Mouse (Mus musculus): ENCODE data around the gene Med21. TPM values are rescaled to one million over a fixed set of nuclear protein-coding genes. Genes with fewer than 3 reads are reported as not detected.

The Med21 gene
- polyA plus RNA-seq, 1 experiment from 2014 or later, result 57.6 TPM

DNA sequence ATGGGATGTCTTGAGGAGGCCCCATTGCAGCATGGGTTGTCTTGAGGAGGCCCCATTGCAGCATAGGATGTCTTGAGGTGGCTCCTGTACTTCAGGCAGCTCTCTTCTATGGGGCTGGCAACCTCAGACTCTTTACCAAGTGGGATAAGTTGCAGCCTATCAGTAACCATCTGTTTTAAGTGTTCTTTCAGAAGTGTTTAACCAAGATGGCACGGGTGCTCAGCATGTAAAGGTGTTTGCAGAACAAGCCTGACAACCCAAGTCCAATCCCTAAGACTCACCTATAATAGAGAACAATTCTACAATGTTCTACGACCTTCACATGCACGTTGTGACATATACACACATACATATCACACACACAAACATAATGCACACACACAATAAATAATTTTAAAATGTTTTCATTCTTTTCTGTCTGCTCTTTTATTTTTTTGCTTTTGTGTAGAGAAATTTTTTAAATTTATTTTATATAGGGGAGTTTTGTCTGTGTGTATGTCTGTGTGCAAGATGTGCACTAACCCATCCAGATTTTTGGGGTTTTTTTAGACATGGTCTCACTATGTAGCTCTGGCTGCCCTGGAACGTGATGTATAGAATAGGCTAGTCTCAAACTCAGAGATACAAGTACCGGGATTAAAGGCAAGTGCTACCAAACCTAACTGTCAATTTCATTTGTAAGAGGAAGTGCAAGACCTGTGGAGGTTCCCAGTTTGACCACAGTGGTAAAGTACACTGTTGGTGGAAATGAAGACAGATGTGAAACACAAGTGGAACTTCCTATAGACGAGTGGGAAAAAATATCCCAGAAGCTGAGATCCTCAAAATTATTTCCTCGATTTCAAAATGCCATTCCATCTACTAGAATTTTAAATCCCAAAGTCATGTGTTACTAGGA is 2.0 kb upstream of the Med21 start:
- Histone ChIP-seq H3K9me3 (replicated peaks) (no peaks in the 10 kb centered on the region), H3K4me3 (replicated peaks) (no peak overlapping the region), H3K27ac (replicated peaks) (peak overlapping the region; percentile 88), H3K9ac (no peak overlapping the region), H3K4me2 (no peak overlapping the region), H3K36me3 (replicated peaks) (no peaks in the 10 kb centered on the region), H3K27me3 (no peaks in the 10 kb centered on the region), H3K4me1 (replicated peaks) (peaks cover 38% of the 10 kb centered on the region)
- no peak for ATAC-seq (ENCODE audit: insufficient read depth)
- 44% methylated on average over 7 of the region's 7 CpGs for WGBS (ENCODE audit: insufficient replicate concordance)

DNA sequence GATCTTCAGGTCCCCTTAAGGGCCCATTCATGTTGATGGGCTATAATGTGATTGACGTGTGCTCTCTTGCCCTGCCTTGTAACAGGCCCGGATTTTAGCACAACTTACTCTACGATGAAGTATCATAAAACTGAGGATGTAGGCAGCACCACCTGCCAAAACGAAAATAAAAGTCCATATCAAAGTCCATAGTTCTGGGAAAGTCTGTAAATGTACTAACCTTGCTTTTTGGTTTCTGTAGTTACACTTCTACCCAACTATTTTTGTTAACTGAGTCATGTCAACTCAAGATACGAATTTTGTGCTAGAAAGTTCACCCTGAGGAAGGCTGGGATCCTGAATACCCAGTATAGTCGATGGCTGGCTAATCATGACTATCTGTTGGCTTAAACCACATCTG is 1.4 kb upstream of the Med21 start:
- H3K4me2 ChIP-seq, result no peak overlapping the region; the same call in 1 of the 2 replicates
- H3K36me3 ChIP-seq (replicated peaks), result no peaks in the 10 kb centered on the region
- 53% methylated on average over 6 of the region's 6 CpGs for WGBS (ENCODE audit: insufficient replicate concordance)
- H3K9ac ChIP-seq, result no peak overlapping the region
- no peak overlapping the region for H3K4me3 ChIP-seq (replicated peaks)
- H3K27me3 ChIP-seq, result no peaks in the 10 kb centered on the region
- peaks cover 38% of the 10 kb centered on the region for H3K4me1 ChIP-seq (replicated peaks)
- no peak for ATAC-seq (ENCODE audit: insufficient read depth)
- H3K9me3 ChIP-seq (replicated peaks), result no peaks in the 10 kb centered on the region
- peak overlapping the region; percentile 88 for H3K27ac ChIP-seq (replicated peaks)

DNA sequence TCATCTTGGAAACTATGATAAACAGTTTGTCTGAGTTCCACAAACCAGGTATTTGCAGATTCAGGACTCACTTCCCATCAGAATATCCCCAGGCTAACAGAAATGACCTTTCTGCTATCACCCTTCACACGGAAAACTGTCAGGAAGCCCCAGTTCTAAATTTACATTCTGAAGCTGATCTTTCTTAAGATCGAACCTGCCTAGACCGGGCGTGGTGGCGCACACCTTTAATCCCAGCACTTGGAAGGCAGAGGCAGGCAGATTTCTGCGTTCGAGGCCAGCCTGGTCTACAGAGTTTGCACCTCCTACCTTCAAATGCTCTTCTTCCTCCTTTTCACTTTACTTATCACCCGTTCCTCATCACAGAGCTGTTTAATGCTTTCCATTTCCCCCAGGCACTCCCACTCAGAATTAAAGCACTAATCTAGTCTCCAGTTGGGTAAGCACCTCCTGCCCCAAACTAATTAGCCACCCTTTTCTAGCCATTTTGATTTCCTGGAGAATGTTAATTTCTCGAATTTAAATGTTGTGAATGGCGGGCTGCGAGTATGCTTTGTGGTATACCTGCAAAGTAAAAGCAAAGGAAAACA is 631 bp upstream of the Med21 start:
- Histone ChIP-seq H3K4me1 (replicated peaks) (peaks cover 38% of the 10 kb centered on the region), H3K27me3 (no peaks in the 10 kb centered on the region), H3K4me2 (peak overlapping the region; percentile 88), H3K27ac (replicated peaks) (peak overlapping the region; percentile 88), H3K9me3 (replicated peaks) (no peaks in the 10 kb centered on the region), H3K36me3 (replicated peaks) (no peaks in the 10 kb centered on the region), H3K4me3 (replicated peaks) (peak overlapping the region; percentile 80), H3K9ac (peak overlapping the region; percentile 59)
- 45% methylated on average over 11 of the region's 11 CpGs for WGBS (ENCODE audit: insufficient replicate concordance)
- no peak for ATAC-seq (ENCODE audit: insufficient read depth)

DNA sequence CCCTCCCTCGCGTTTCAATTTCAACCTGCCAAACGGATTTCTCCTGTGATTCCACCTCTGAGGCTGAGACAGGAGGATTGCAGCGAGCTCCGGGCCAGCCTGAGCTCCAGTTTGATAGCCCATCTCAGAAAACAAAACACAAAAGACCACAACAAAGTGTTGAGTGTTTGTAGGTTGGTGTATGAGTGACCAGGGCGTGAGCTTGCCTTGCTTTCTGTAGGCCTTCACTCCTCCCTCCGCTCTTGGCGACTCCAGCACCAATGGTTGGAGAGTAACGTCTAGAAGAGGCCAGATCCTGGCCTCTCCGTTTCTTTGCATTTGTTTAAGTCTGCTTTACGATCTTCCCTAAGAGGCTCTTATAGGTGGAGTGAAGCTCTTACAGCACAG is 830 bp downstream of the Med21 start:
- H3K9ac ChIP-seq, result peak overlapping the region; percentile 87
- peak overlapping the region; percentile 88 for H3K4me2 ChIP-seq
- peak overlapping the region; percentile 80 for H3K4me3 ChIP-seq (replicated peaks)
- peaks cover 38% of the 10 kb centered on the region for H3K4me1 ChIP-seq (replicated peaks)
- H3K36me3 ChIP-seq (replicated peaks), result no peaks in the 10 kb centered on the region
- H3K27me3 ChIP-seq, result no peaks in the 10 kb centered on the region
- 7% methylated on average over 11 of the region's 11 CpGs for WGBS (ENCODE audit: insufficient replicate concordance)
- no peaks in the 10 kb centered on the region for H3K9me3 ChIP-seq (replicated peaks)
- peak overlapping the region; percentile 88 for H3K27ac ChIP-seq (replicated peaks)
- peak; percentile 13; the same call in 1 of the 2 replicates for ATAC-seq (ENCODE audit: insufficient read depth)

DNA sequence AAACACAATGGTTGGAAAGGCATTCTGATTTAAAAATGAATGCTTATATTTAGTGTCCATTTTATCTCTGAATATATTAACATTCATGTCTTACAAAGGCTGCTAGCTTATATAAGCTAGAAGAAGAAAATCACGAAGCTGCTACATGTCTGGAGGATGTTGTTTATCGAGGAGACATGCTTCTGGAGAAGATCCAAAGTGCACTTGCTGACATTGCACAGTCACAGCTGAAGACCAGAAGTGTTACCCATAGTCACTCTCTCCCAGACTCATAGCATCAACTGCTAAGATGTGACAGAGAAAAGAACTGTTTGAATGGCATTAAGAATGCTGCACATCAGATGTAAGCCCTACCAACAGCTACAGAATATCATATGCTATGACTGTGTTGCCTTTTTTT is 7.7 kb downstream of the Med21 start:
- H3K4me3 ChIP-seq (replicated peaks), result no peak overlapping the region
- ATAC-seq (ENCODE audit: insufficient read depth), result no peak
- H3K27me3 ChIP-seq, result no peaks in the 10 kb centered on the region
- WGBS (ENCODE audit: insufficient replicate concordance), result 67% methylated on average over 2 of the region's 2 CpGs
- no peaks in the 10 kb centered on the region for H3K4me1 ChIP-seq (replicated peaks)
- no peak overlapping the region for H3K27ac ChIP-seq (replicated peaks)
- peaks cover 23% of the 10 kb centered on the region for H3K36me3 ChIP-seq (replicated peaks)
- H3K9ac ChIP-seq, result no peak overlapping the region
- H3K9me3 ChIP-seq (replicated peaks), result no peaks in the 10 kb centered on the region
- no peak overlapping the region for H3K4me2 ChIP-seq

DNA sequence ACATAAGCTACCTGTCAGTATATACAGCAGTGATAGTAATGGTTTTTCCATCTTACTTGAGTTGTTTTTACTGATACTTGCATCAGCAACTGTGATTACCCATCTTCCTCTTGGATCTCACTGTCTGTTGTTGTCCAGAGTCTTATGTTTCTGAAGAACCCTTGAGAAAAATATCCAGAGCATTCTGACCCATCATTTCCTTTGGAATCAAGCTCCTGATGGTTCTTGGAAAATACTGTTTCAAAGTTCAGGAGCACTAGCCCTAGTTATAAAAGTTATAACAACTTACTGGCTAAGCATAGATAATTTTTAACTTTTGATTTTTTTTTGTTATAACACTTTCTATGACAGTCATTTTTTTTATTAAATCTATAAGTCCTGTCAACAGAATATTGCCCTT is 9.1 kb downstream of the Med21 start:
- H3K27me3 ChIP-seq, result no peaks in the 10 kb centered on the region
- no peaks in the 10 kb centered on the region for H3K4me1 ChIP-seq (replicated peaks)
- no peak overlapping the region for H3K4me2 ChIP-seq
- H3K9me3 ChIP-seq (replicated peaks), result no peaks in the 10 kb centered on the region
- H3K4me3 ChIP-seq (replicated peaks), result no peak overlapping the region
- peaks cover 23% of the 10 kb centered on the region for H3K36me3 ChIP-seq (replicated peaks)
- no peak overlapping the region for H3K9ac ChIP-seq
- no peak overlapping the region for H3K27ac ChIP-seq (replicated peaks)
- ATAC-seq (ENCODE audit: insufficient read depth), result no peak

DNA sequence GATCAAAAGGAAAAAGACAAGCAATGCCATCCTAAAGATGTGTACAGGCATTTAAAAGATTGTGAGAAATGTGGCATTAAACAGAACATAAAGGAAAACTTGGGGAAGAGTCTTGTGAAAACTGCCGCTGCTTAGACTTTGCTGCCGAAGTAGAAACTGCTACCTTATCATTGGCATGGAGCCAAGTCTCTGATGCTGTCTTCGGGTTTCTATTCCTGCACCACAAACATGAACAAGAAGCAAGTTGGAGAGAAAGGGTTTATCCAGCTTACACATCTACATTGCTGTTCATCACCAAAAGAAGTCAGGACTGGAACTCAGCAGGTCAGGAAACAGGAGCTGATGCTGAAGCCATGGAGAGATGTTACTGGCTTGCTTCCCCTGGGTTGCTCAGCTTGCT is 10.8 kb downstream of the Med21 start:
- Histone ChIP-seq H3K9me3 (replicated peaks) (no peaks in the 10 kb centered on the region), H3K4me3 (replicated peaks) (no peak overlapping the region), H3K9ac (no peak overlapping the region), H3K36me3 (replicated peaks) (peaks cover 23% of the 10 kb centered on the region), H3K27ac (replicated peaks) (no peak overlapping the region), H3K4me2 (no peak overlapping the region), H3K27me3 (no peaks in the 10 kb centered on the region), H3K4me1 (replicated peaks) (no peaks in the 10 kb centered on the region)
- 50% methylated on average over 3 of the region's 3 CpGs for whole genome bisulfite sequencing (ENCODE audit: insufficient replicate concordance)
- ATAC-seq (ENCODE audit: insufficient read depth), result no peak

DNA sequence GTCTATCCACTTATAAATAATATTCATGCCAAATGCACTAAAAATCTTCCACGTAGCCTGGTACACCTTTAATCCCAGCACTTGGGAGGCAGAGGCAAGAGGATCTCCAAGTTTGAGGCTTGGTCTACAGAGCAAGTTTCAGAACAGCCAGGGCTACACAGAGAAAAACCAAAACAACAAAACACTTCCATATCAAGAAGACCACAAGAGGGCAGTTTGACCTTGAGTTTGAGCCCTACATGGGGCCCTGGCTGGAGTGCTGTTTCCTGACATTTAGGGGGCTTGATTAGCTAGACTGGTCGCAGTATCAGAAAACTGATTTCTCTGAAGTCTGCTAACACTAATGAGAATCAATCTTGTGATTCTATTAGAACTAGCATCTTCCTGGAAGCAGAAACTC is 18.2 kb downstream of the Med21 start:
- no peaks in the 10 kb centered on the region for H3K4me1 ChIP-seq (replicated peaks)
- no peak overlapping the region for H3K4me3 ChIP-seq (replicated peaks)
- ATAC-seq (ENCODE audit: insufficient read depth), result no peak
- 38% methylated on average over 2 of the region's 2 CpGs for WGBS (ENCODE audit: insufficient replicate concordance)
- no peak overlapping the region for H3K27ac ChIP-seq (replicated peaks)
- H3K4me2 ChIP-seq, result no peak overlapping the region
- no peaks in the 10 kb centered on the region for H3K36me3 ChIP-seq (replicated peaks)
- H3K27me3 ChIP-seq, result 0 out of 2 replicates have a peak, but pooled peaks cover 3% of the 10 kb centered on the region
- no peaks in the 10 kb centered on the region for H3K9me3 ChIP-seq (replicated peaks)
- no peak overlapping the region for H3K9ac ChIP-seq

DNA sequence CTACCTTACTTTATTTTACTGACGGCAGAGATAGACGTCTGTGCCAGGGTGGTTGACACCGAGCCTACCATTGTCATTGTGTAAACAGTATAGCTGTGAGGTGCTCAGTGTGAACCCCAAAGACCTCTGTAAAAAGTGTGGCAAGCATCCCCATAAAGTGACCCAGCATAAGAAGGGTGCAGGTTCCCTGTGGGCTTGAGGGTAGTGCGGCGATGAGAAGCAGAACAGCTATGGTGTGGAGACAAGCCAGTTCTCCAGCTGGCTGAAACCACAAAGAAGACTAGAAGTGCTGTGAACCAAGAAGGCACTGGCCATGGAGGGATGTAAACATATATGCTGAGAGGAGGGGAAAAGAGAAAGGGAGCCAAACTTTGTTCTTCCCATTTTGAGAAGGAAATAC is 19.3 kb downstream of the Med21 start:
- Histone ChIP-seq H3K27ac (replicated peaks) (no peak overlapping the region), H3K36me3 (replicated peaks) (no peaks in the 10 kb centered on the region), H3K4me1 (replicated peaks) (no peaks in the 10 kb centered on the region), H3K4me3 (replicated peaks) (no peak overlapping the region), H3K9ac (no peak overlapping the region), H3K27me3 (0 out of 2 replicates have a peak, but pooled peaks cover 3% of the 10 kb centered on the region), H3K4me2 (no peak overlapping the region), H3K9me3 (replicated peaks) (no peaks in the 10 kb centered on the region)
- 59% methylated on average over 5 of the region's 5 CpGs for WGBS (ENCODE audit: insufficient replicate concordance)
- ATAC-seq (ENCODE audit: insufficient read depth), result no peak

DNA sequence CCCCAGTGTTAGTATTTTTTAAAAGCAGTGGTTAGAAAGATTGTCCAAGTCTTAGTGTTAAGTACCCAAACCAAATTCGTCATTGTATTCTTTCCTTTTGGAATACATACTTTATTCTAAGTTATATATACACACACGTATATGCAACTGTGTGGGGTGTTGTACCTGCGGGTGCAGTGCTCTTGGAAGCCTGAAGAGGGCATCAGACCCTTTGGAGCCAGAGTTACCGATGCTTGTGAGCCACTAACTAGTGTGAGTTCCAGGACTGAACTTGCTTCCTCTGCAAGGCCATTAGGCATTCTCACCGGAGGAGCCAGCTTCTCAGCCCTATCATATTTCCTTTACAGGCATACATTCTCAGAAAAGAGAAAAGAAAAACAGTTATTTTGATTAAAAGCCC is 20.3 kb downstream of the Med21 start:
- H3K4me1 ChIP-seq (replicated peaks), result no peaks in the 10 kb centered on the region
- H3K9ac ChIP-seq, result no peak overlapping the region
- ATAC-seq (ENCODE audit: insufficient read depth), result no peak
- no peaks in the 10 kb centered on the region for H3K9me3 ChIP-seq (replicated peaks)
- 0 out of 2 replicates have a peak, but pooled peaks cover 3% of the 10 kb centered on the region for H3K27me3 ChIP-seq
- 21% methylated on average over 5 of the region's 5 CpGs for WGBS (ENCODE audit: insufficient replicate concordance)
- no peaks in the 10 kb centered on the region for H3K36me3 ChIP-seq (replicated peaks)
- no peak overlapping the region for H3K27ac ChIP-seq (replicated peaks)
- H3K4me3 ChIP-seq (replicated peaks), result no peak overlapping the region
- no peak overlapping the region for H3K4me2 ChIP-seq

DNA sequence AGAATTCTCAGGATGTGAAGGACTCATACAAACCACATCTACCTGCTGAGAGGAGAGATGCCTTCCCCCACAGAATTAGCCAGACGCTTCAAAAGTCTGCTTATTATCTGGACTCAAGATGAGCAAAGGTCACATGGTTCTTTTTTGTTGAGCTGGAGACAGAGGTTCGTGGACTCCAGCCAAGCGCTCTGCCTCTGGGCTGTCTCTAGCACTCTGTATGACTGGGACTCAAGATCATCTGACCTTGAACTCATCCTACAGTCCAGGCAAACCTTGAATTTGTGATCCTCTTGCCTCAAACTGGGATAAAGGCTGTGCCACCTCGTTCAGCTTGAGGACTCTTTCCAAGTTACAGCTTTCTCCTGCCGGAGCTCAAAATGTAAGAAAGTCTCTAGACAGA is 21.8 kb downstream of the Med21 start:
- Histone ChIP-seq H3K9ac (no peak overlapping the region), H3K36me3 (replicated peaks) (no peaks in the 10 kb centered on the region), H3K4me3 (replicated peaks) (no peak overlapping the region)

More for the DNA sequence above, 21.8 kb downstream of the Med21 start:
- no peak for ATAC-seq (ENCODE audit: insufficient read depth)
- Histone ChIP-seq H3K27ac (replicated peaks) (no peak overlapping the region), H3K4me1 (replicated peaks) (no peaks in the 10 kb centered on the region), H3K27me3 (0 out of 2 replicates have a peak, but pooled peaks cover 3% of the 10 kb centered on the region), H3K4me2 (no peak overlapping the region), H3K9me3 (replicated peaks) (no peaks in the 10 kb centered on the region)
- 62% methylated on average over 5 of the region's 5 CpGs for WGBS (ENCODE audit: insufficient replicate concordance)

Measured in liver, embryonic 15.5 days (tissue).